In genomic region chr2:181070136-181070535, GRCm38 (mm10) we compare ENCODE assay signal across 20 mouse cellular contexts. TPM values are rescaled to one million over a fixed set of nuclear protein-coding genes. Genes with fewer than 3 reads are reported as not detected.
DNase-seq lines count a peak whose midpoint lies in the region; ATAC-seq lines count a peak whose summit lies in the region.
"Had no signal": no experiment of that assay in that cellular context is flagged by ENCODE, and none has a peak within 500 bp of the region (broad histone marks: within the 10 kb centered on the region; RNA-seq: fewer than 3 reads in every experiment).

No protein-coding gene starts in this region.

- no peaks in the 10 kb centered on the region for H3K36me3 ChIP-seq in hindbrain, embryonic 13.5 days
- no peaks in the 10 kb centered on the region for H3K36me3 ChIP-seq in hindbrain, embryonic 11.5 days (ENCODE audit: control insufficient read depth, insufficient read depth, low read length)
- H3K36me3 ChIP-seq: heart, embryonic 15.5 days; hindbrain, embryonic 12.5 days; liver, embryonic 13.5 days; neural tube, embryonic 12.5 days had no signal

- WGBS in hindbrain, embryonic 13.5 days: 67% methylated on average over 7 of the region's 7 CpGs
- 61% methylated on average over 7 of the region's 7 CpGs for WGBS in hindbrain, embryonic 11.5 days

- no peak for DNase-seq in hindbrain, embryonic 11.5 days (ENCODE audit: low spot score)
- DNase-seq in layer of hippocampus, postnatal 14 days (ENCODE audit: low spot score in 2 of 2): peak; percentile 41 to 53
- DNase-seq in right cerebral cortex, postnatal 14 days: peak; percentile 62
- no peak for DNase-seq in gastrocnemius, postnatal 10 days
- DNase-seq in gastrocnemius, adult 18-20 months (ENCODE audit: low spot score): no peak
- DNase-seq: cerebellum, postnatal 25 days; gastrocnemius, adult 2 months; heart, adult 18-20 months; kidney, postnatal 10 days; liver, embryonic 13.5 days; spleen, adult 18-20 months had no signal

- no peak overlapping the region for H3K4me3 ChIP-seq in hindbrain, embryonic 13.5 days
- H3K4me3 ChIP-seq in hindbrain, embryonic 11.5 days (ENCODE audit: low read depth, low read length): no peak overlapping the region
- H3K4me3 ChIP-seq: gastrocnemius, adult 2 months; heart, embryonic 15.5 days; hindbrain, embryonic 12.5 days; liver, embryonic 13.5 days; neural tube, embryonic 12.5 days had no signal

- no peaks in the 10 kb centered on the region for H3K9me3 ChIP-seq in hindbrain, embryonic 13.5 days
- no peaks in the 10 kb centered on the region for H3K9me3 ChIP-seq in hindbrain, embryonic 11.5 days (ENCODE audit: control insufficient read depth, low read length)
- H3K9me3 ChIP-seq: heart, embryonic 15.5 days; hindbrain, embryonic 12.5 days; liver, embryonic 13.5 days; neural tube, embryonic 12.5 days had no signal

- ATAC-seq in hindbrain, embryonic 13.5 days (ENCODE audit: low FRiP score): no peak
- ATAC-seq in hindbrain, embryonic 11.5 days (ENCODE audit: low FRiP score): no peak
- peak; percentile 78 for ATAC-seq in frontal cortex, adult (ENCODE audit: low TSS enrichment)
- no peak for ATAC-seq in inflammation-experienced regulatory T-cells, adult 6 months
- ATAC-seq: intestine, postnatal 0 days; Patski had no signal

- H3K27ac ChIP-seq in hindbrain, embryonic 13.5 days: 0 out of 2 replicates have a peak overlapping the region, but pooled peaks have one; percentile 8
- H3K27ac ChIP-seq in hindbrain, embryonic 11.5 days (ENCODE audit: low read depth, low read length): no peak overlapping the region
- H3K27ac ChIP-seq: gastrocnemius, adult 2 months; heart, embryonic 15.5 days; hindbrain, embryonic 12.5 days; liver, embryonic 13.5 days; neural tube, embryonic 12.5 days had no signal

- H3K27me3 ChIP-seq in hindbrain, embryonic 13.5 days: no peaks in the 10 kb centered on the region
- H3K27me3 ChIP-seq in hindbrain, embryonic 11.5 days (ENCODE audit: control insufficient read depth, insufficient read depth, low read length): no peaks in the 10 kb centered on the region
- H3K27me3 ChIP-seq: neural tube, embryonic 12.5 days had no signal

- no peak overlapping the region for H3K4me2 ChIP-seq in hindbrain, embryonic 13.5 days
- no peak overlapping the region for H3K4me2 ChIP-seq in hindbrain, embryonic 11.5 days (replicated peaks; ENCODE audit: low read depth, low read length)
- H3K4me2 ChIP-seq: heart, embryonic 15.5 days; hindbrain, embryonic 12.5 days; liver, embryonic 13.5 days; neural tube, embryonic 12.5 days had no signal

- H3K4me1 ChIP-seq in hindbrain, embryonic 13.5 days (replicated peaks): no peaks in the 10 kb centered on the region
- 0 out of 2 replicates have a peak, but pooled peaks cover 4% of the 10 kb centered on the region for H3K4me1 ChIP-seq in hindbrain, embryonic 11.5 days (replicated peaks; ENCODE audit: control insufficient read depth, insufficient read depth, low read length)
- H3K4me1 ChIP-seq: heart, embryonic 15.5 days; hindbrain, embryonic 12.5 days; neural tube, embryonic 12.5 days had no signal

- 0 out of 2 replicates have a peak overlapping the region, but pooled peaks have one; percentile 8 for H3K9ac ChIP-seq in hindbrain, embryonic 13.5 days
- no peak overlapping the region for H3K9ac ChIP-seq in hindbrain, embryonic 11.5 days (ENCODE audit: low read depth, low read length)
- H3K9ac ChIP-seq: heart, embryonic 15.5 days; hindbrain, embryonic 12.5 days; liver, embryonic 13.5 days; neural tube, embryonic 12.5 days had no signal

RNA-seq across cellular contexts. Expression of gene Chrna4, which starts 26.8 kb away (rescaled TPM):
- 33.6 and 37.0 TPM in 2 replicates for polyA plus RNA-seq in hindbrain, embryonic 13.5 days (2015; fragmentation: Nextera tagmentation; extraction: Ambion mirVana)
- 45.0 and 54.1 TPM in 2 replicates for polyA plus RNA-seq in hindbrain, embryonic 11.5 days (2014; fragmentation: Nextera tagmentation; extraction: Ambion mirVana)
- 10 to 100 TPM; 17.9 to 29.9 TPM for total RNA-seq in layer of hippocampus, postnatal 14 days (2021)
- total RNA-seq in gastrocnemius, postnatal 10 days (2021): 1 to 10 TPM; 2.6 to 2.8 TPM
- total RNA-seq in gastrocnemius, adult 18-20 months (2021): under 1 TPM in 1 of 2 experiments, not detected in 1; 0.09 TPM
- not detected for polyA plus RNA-seq in inflammation-experienced regulatory T-cells, adult 6 months (2017; shearing (Covaris generic))
- total RNA-seq: gastrocnemius, adult 2 months; heart, adult 18-20 months; megakaryocyte-erythroid progenitor cell, adult 5-6 weeks had no signal

Comparison
In these comparisons a context has a peak if more than half of its experiments do, and no peak if none do; other contexts are left out.
1. DNase-seq: peak in layer of hippocampus, postnatal 14 days (2 of 2) and right cerebral cortex, postnatal 14 days (single experiment); none in hindbrain, embryonic 11.5 days (single experiment), gastrocnemius, postnatal 10 days (single experiment) and gastrocnemius, adult 18-20 months (single experiment).
2. RNA of gene Chrna4, which starts 26.8 kb away (total RNA-seq): 17.9 to 29.9 TPM in layer of hippocampus, postnatal 14 days; 2.6 to 2.8 TPM in gastrocnemius, postnatal 10 days and 0.09 TPM in gastrocnemius, adult 18-20 months; every median in the first group is over 4 times any median in the second.